Mouse (Mus musculus): ENCODE results near the gene Gm10273. TPM values are rescaled to one million over a fixed set of nuclear protein-coding genes. Genes with fewer than 3 reads are reported as not detected.
"Not testable (repeated sequence)": the region's sequence is repeated elsewhere in the genome, so short reads cannot be mapped to it uniquely, and the experiment has no call there.

Gene Gm10273
- polyA plus RNA-seq, 1 experiment from 2014 or later = 3.4 TPM

- WGBS = 84% methylated on average over 8 of the region's 8 CpGs
- TF ChIP-seq CTCF (IDR thresholded peaks at IDR 0.05; ENCODE audit: low read depth) = no peak
- ATAC-seq = no peak
- no peaks in the 10 kb centered on the region for H3K9me3 ChIP-seq (ENCODE audit: control insufficient read depth)
- no peak overlapping the region for H3K9ac ChIP-seq (ENCODE audit: low read depth, low read length)
- no peaks in the 10 kb centered on the region for H3K27me3 ChIP-seq (replicated peaks; ENCODE audit: control insufficient read depth, insufficient read depth, low read length)
- no peak overlapping the region for H3K4me2 ChIP-seq (replicated peaks; ENCODE audit: low read depth)
- no peak overlapping the region for H3K27ac ChIP-seq (ENCODE audit: low read depth, low read length)
- peaks cover 62% of the 10 kb centered on the region for H3K36me3 ChIP-seq (ENCODE audit: control insufficient read depth, insufficient read depth)
- H3K4me1 ChIP-seq (replicated peaks; ENCODE audit: control insufficient read depth, insufficient read depth, low read length) = no peaks in the 10 kb centered on the region
- H3K4me3 ChIP-seq (ENCODE audit: low read depth, low read length) = no peak overlapping the region
These were observed 26.7 kb upstream of the Gm10273 start for GRCm38 (mm10) chr10:59368729-59369128.

- Histone ChIP-seq H3K27ac (ENCODE audit: low read depth, low read length) (no peak overlapping the region), H3K9ac (ENCODE audit: low read depth, low read length) (no peak overlapping the region), H3K9me3 (ENCODE audit: control insufficient read depth) (no peaks in the 10 kb centered on the region), H3K4me1 (replicated peaks; ENCODE audit: control insufficient read depth, insufficient read depth, low read length) (no peaks in the 10 kb centered on the region), H3K36me3 (ENCODE audit: control insufficient read depth, insufficient read depth) (peaks cover 57% of the 10 kb centered on the region), H3K4me3 (ENCODE audit: low read depth, low read length) (no peak overlapping the region), H3K4me2 (replicated peaks; ENCODE audit: low read depth) (no peak overlapping the region), H3K27me3 (replicated peaks; ENCODE audit: control insufficient read depth, insufficient read depth, low read length) (no peaks in the 10 kb centered on the region)
- TF ChIP-seq CTCF (IDR thresholded peaks at IDR 0.05; ENCODE audit: low read depth) = no peak
- WGBS = 87% methylated on average over 9 of the region's 9 CpGs
- no peak for ATAC-seq
These were observed 26.0 kb upstream of the Gm10273 start for GRCm38 (mm10) chr10:59369426-59369825.

- Histone ChIP-seq H3K27ac (ENCODE audit: low read depth, low read length) (no peak overlapping the region), H3K4me2 (replicated peaks; ENCODE audit: low read depth) (no peak overlapping the region), H3K9ac (ENCODE audit: low read depth, low read length) (no peak overlapping the region), H3K4me3 (ENCODE audit: low read depth, low read length) (no peak overlapping the region), H3K9me3 (ENCODE audit: control insufficient read depth) (no peaks in the 10 kb centered on the region), H3K4me1 (replicated peaks; ENCODE audit: control insufficient read depth, insufficient read depth, low read length) (no peaks in the 10 kb centered on the region), H3K27me3 (replicated peaks; ENCODE audit: control insufficient read depth, insufficient read depth, low read length) (no peaks in the 10 kb centered on the region), H3K36me3 (ENCODE audit: control insufficient read depth, insufficient read depth) (no peaks in the 10 kb centered on the region)
- ATAC-seq = no peak
- 66% methylated on average over 10 of the region's 10 CpGs for WGBS
- TF ChIP-seq CTCF (IDR thresholded peaks at IDR 0.05; ENCODE audit: low read depth) = no peak
These were observed 17.5 kb upstream of the Gm10273 start for GRCm38 (mm10) chr10:59377906-59378305.

- TF ChIP-seq CTCF (IDR thresholded peaks at IDR 0.05; ENCODE audit: low read depth) = no peak
- H3K4me2 ChIP-seq (replicated peaks; ENCODE audit: low read depth) = no peak overlapping the region
- 93% methylated on average over 4 of the region's 4 CpGs for WGBS
- H3K36me3 ChIP-seq (ENCODE audit: control insufficient read depth, insufficient read depth) = no peaks in the 10 kb centered on the region
- no peak for ATAC-seq
- H3K9ac ChIP-seq (ENCODE audit: low read depth, low read length) = no peak overlapping the region
- no peaks in the 10 kb centered on the region for H3K9me3 ChIP-seq (ENCODE audit: control insufficient read depth)
- H3K4me3 ChIP-seq (ENCODE audit: low read depth, low read length) = no peak overlapping the region
- H3K27me3 ChIP-seq (replicated peaks; ENCODE audit: control insufficient read depth, insufficient read depth, low read length) = no peaks in the 10 kb centered on the region
- no peaks in the 10 kb centered on the region for H3K4me1 ChIP-seq (replicated peaks; ENCODE audit: control insufficient read depth, insufficient read depth, low read length)
- no peak overlapping the region for H3K27ac ChIP-seq (ENCODE audit: low read depth, low read length)
These were observed 16.7 kb upstream of the Gm10273 start for GRCm38 (mm10) chr10:59378728-59379127.

GRCm38 (mm10) chr10:59379927-59380326 is 15.5 kb upstream of the Gm10273 start:
- H3K4me3 ChIP-seq (ENCODE audit: low read depth, low read length) = no peak overlapping the region
- H3K27ac ChIP-seq (ENCODE audit: low read depth, low read length) = no peak overlapping the region
- H3K4me1 ChIP-seq (replicated peaks; ENCODE audit: control insufficient read depth, insufficient read depth, low read length) = no peaks in the 10 kb centered on the region
- 24% methylated on average over 3 of the region's 3 CpGs for WGBS
- no peak for TF ChIP-seq CTCF (IDR thresholded peaks at IDR 0.05; ENCODE audit: low read depth)
- no peak for ATAC-seq
- no peaks in the 10 kb centered on the region for H3K9me3 ChIP-seq (ENCODE audit: control insufficient read depth)
- H3K4me2 ChIP-seq (replicated peaks; ENCODE audit: low read depth) = no peak overlapping the region
- no peaks in the 10 kb centered on the region for H3K36me3 ChIP-seq (ENCODE audit: control insufficient read depth, insufficient read depth)
- no peak overlapping the region for H3K9ac ChIP-seq (ENCODE audit: low read depth, low read length)
- no peaks in the 10 kb centered on the region for H3K27me3 ChIP-seq (replicated peaks; ENCODE audit: control insufficient read depth, insufficient read depth, low read length)

- Histone ChIP-seq H3K36me3 (ENCODE audit: control insufficient read depth, insufficient read depth) (no peaks in the 10 kb centered on the region), H3K4me1 (replicated peaks; ENCODE audit: control insufficient read depth, insufficient read depth, low read length) (no peaks in the 10 kb centered on the region), H3K4me2 (replicated peaks; ENCODE audit: low read depth) (no peak overlapping the region), H3K27ac (ENCODE audit: low read depth, low read length) (no peak overlapping the region), H3K9me3 (ENCODE audit: control insufficient read depth) (no peaks in the 10 kb centered on the region), H3K27me3 (replicated peaks; ENCODE audit: control insufficient read depth, insufficient read depth, low read length) (no peaks in the 10 kb centered on the region), H3K4me3 (ENCODE audit: low read depth, low read length) (no peak overlapping the region), H3K9ac (ENCODE audit: low read depth, low read length) (no peak overlapping the region)
- 56% methylated on average over 2 of the region's 2 CpGs for WGBS
- ATAC-seq = no peak
- no peak for TF ChIP-seq CTCF (IDR thresholded peaks at IDR 0.05; ENCODE audit: low read depth)
These were observed 15.0 kb upstream of the Gm10273 start for GRCm38 (mm10) chr10:59380411-59380821.

GRCm38 (mm10) chr10:59381563-59381962 is 13.9 kb upstream of the Gm10273 start:
- H3K4me3 ChIP-seq (ENCODE audit: low read depth, low read length); H3K9me3 ChIP-seq (ENCODE audit: control insufficient read depth); H3K4me2 ChIP-seq (replicated peaks; ENCODE audit: low read depth); H3K27me3 ChIP-seq (replicated peaks; ENCODE audit: control insufficient read depth, insufficient read depth, low read length); H3K27ac ChIP-seq (ENCODE audit: low read depth, low read length); ATAC-seq; H3K9ac ChIP-seq (ENCODE audit: low read depth, low read length); H3K4me1 ChIP-seq (replicated peaks; ENCODE audit: control insufficient read depth, insufficient read depth, low read length); H3K36me3 ChIP-seq (ENCODE audit: control insufficient read depth, insufficient read depth): not testable (repeated sequence)
- 81% methylated on average over 5 of the region's 10 CpGs for WGBS
